Mouse (Mus musculus) intestine, postnatal 0 days (tissue): ENCODE measurements around the gene Gtf2a1. TPM values are rescaled to one million over a fixed set of nuclear protein-coding genes. Genes with fewer than 3 reads are reported as not detected.

ENCODE experiments used
- ATAC-seq: fragments of 200-750 bp; cut with Nextera tagmentation; 2 replicates; pipeline ENCODE4 v1.8.0; 2017; ENCODE audit warnings: mild to moderate bottlenecking, moderate TSS enrichment, moderate library complexity
- H3K27ac ChIP-seq: fragments of 300-500 bp; sonication (generic); 2 replicates; pipeline ENCODE4 v1.5.1; 2014; ENCODE audit warnings: mild to moderate bottlenecking, low read depth, low read length, moderate library complexity
- H3K27me3 ChIP-seq: fragments of 300-500 bp; sonication (generic); replicated peaks from 2 replicates; pipeline ENCODE4 v1.6.1; 2014; ENCODE audit warnings: low read length, mixed read lengths; ENCODE audit not compliant: control insufficient read depth, insufficient read depth
- H3K36me3 ChIP-seq: fragments of 300-500 bp; sonication (generic); 2 replicates; pipeline ENCODE4 v1.6.1; 2014; ENCODE audit warnings: mild to moderate bottlenecking, moderate library complexity; ENCODE audit not compliant: control insufficient read depth, insufficient read depth
- H3K4me1 ChIP-seq: fragments of 300-500 bp; sonication (generic); replicated peaks from 2 replicates; pipeline ENCODE4 v1.6.1; 2014; ENCODE audit warnings: antibody characterized with exemption, low read length, mixed read lengths; ENCODE audit not compliant: control insufficient read depth, insufficient read depth
- H3K4me2 ChIP-seq: fragments of 300-500 bp; sonication (generic); replicated peaks from 2 replicates; pipeline ENCODE4 v1.6.1; 2014; ENCODE audit warnings: low read depth, mild to moderate bottlenecking, moderate library complexity
- H3K4me3 ChIP-seq: fragments of 300-500 bp; sonication (generic); 2 replicates; pipeline ENCODE4 v1.5.1; 2014; ENCODE audit warnings: low read depth, low read length
- H3K9ac ChIP-seq: fragments of 300-500 bp; sonication (generic); 2 replicates; pipeline ENCODE4 v1.6.1; 2014; ENCODE audit warnings: mild to moderate bottlenecking, low read depth, low read length
- H3K9me3 ChIP-seq: fragments of 300-500 bp; sonication (generic); 2 replicates; pipeline ENCODE4 v1.6.1; 2016; ENCODE audit warnings: mixed run types; ENCODE audit not compliant: control insufficient read depth
- CTCF ChIP-seq: sonication (generic); IDR thresholded peaks from 2 replicates; pipeline ENCODE4 v1.5.1; 2016; ENCODE audit warnings: low read depth, mild to moderate bottlenecking, control low read depth, antibody characterized with exemption, moderate library complexity
- WGBS: fragments of 180-500 bp; shearing (Covaris S2); extraction: QIAGEN DNeasy Blood & Tissue Kit; methylation state at CpG from one replicate; pipeline ENCODE4 v1.1.7; 2014; 5-methylcytosine and 5-hydroxymethylcytosine counted together
- polyA plus RNA-seq: library from polyadenylated mRNA; unstranded; fragments of >200 nt; fragmentation: Nextera tagmentation; extraction: Ambion mirVana; gene quantifications from 2 replicates; pipeline ENCODE4 v1.2.1, GENCODE M21; 2015

The Gtf2a1 gene
- polyA plus RNA-seq, 1 experiment from 2014 or later, result 15.3 TPM

GRCm38 (mm10) chr12:91534514-91534913 is 55.8 kb downstream of the Gtf2a1 start:
- no peaks in the 10 kb centered on the region for H3K9me3 ChIP-seq
- no peak for TF ChIP-seq CTCF
- no peak overlapping the region for H3K4me3 ChIP-seq
- no peaks in the 10 kb centered on the region for H3K4me1 ChIP-seq
- no peak overlapping the region for H3K27ac ChIP-seq
- WGBS, result 89% methylated on average over 6 of the region's 6 CpGs
- H3K4me2 ChIP-seq, result no peak overlapping the region
- no peak for ATAC-seq
- H3K9ac ChIP-seq, result no peak overlapping the region
- H3K27me3 ChIP-seq, result no peaks in the 10 kb centered on the region
- no peaks in the 10 kb centered on the region for H3K36me3 ChIP-seq

GRCm38 (mm10) chr12:91523626-91524025 is 66.7 kb downstream of the Gtf2a1 start:
- H3K4me1 ChIP-seq, result no peaks in the 10 kb centered on the region
- H3K27me3 ChIP-seq, result no peaks in the 10 kb centered on the region
- no peak overlapping the region for H3K4me3 ChIP-seq
- no peak for ATAC-seq
- H3K9me3 ChIP-seq, result no peaks in the 10 kb centered on the region
- no peaks in the 10 kb centered on the region for H3K36me3 ChIP-seq
- 56% methylated on average over 3 of the region's 3 CpGs for WGBS
- H3K4me2 ChIP-seq, result no peak overlapping the region
- no peak for TF ChIP-seq CTCF
- H3K9ac ChIP-seq, result no peak overlapping the region
- H3K27ac ChIP-seq, result no peak overlapping the region

GRCm38 (mm10) chr12:91517808-91518207 is 72.5 kb downstream of the Gtf2a1 start:
- H3K27ac ChIP-seq, result no peak overlapping the region
- TF ChIP-seq CTCF, result no peak
- H3K36me3 ChIP-seq, result no peaks in the 10 kb centered on the region
- no peaks in the 10 kb centered on the region for H3K9me3 ChIP-seq
- H3K4me2 ChIP-seq, result no peak overlapping the region
- no peak overlapping the region for H3K9ac ChIP-seq
- no peaks in the 10 kb centered on the region for H3K27me3 ChIP-seq
- WGBS, result 70% methylated on average over 3 of the region's 3 CpGs
- ATAC-seq, result no peak
- H3K4me1 ChIP-seq, result no peaks in the 10 kb centered on the region
- no peak overlapping the region for H3K4me3 ChIP-seq

DNA sequence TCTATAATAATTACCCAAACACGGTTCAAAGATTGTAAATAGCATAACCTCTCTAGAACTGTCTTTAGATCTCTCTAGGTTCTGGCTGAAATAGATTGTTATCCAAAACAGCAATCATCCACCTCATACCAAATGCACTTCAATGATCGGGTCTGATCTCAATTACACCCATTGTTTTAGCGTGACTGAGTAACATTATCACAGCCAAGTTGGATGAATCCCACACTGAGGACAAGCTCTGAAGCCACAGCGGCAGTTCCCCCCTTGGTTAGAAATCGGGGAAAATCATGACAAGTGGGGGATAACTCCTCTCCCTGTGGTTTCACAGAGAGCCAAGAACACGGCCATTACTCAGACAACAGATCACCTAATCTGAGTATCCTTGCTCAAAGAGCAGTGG is 76.3 kb downstream of the Gtf2a1 start:
- H3K27ac ChIP-seq, result no peak overlapping the region
- ATAC-seq, result no peak
- H3K27me3 ChIP-seq, result no peaks in the 10 kb centered on the region
- H3K9ac ChIP-seq, result no peak overlapping the region
- no peaks in the 10 kb centered on the region for H3K9me3 ChIP-seq
- TF ChIP-seq CTCF, result no peak
- no peak overlapping the region for H3K4me2 ChIP-seq
- no peak overlapping the region for H3K4me3 ChIP-seq
- 83% methylated on average over 6 of the region's 6 CpGs for WGBS
- no peaks in the 10 kb centered on the region for H3K4me1 ChIP-seq
- no peaks in the 10 kb centered on the region for H3K36me3 ChIP-seq

DNA sequence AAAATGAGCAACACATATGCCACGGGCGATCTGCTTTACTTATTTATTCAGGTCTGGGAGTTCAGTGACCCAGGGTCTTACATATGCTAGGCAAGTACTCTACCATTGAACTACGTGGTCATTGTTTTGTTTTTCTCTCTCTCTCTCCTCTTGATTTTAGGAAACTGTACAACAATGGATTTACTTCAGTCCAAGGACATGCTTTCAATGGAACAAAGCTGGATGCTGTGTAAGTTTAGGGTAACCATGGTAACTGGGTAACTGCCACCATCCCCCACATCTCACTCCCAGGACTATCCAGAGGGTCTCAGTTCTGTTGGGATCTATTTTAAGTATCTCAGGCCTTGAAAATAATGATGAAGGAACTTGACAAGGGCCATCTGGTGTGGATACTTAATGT is 78.5 kb downstream of the Gtf2a1 start:
- Histone ChIP-seq H3K4me1 (no peaks in the 10 kb centered on the region), H3K9me3 (no peaks in the 10 kb centered on the region), H3K4me2 (no peak overlapping the region), H3K4me3 (no peak overlapping the region), H3K36me3 (no peaks in the 10 kb centered on the region), H3K9ac (no peak overlapping the region), H3K27ac (no peak overlapping the region), H3K27me3 (no peaks in the 10 kb centered on the region)
- ATAC-seq, result no peak
- WGBS, result 77% methylated on average over 3 of the region's 3 CpGs
- no peak for TF ChIP-seq CTCF

Other genes starting within 250 kb of the Gtf2a1 start
- gene Cep128, start 206.1 kb downstream of the Gtf2a1 start, polyA plus RNA-seq, result 2.0 and 3.7 TPM in 2 replicates
- 0.04 and 0.08 TPM in 2 replicates for gene Tshr, start 205.9 kb downstream of the Gtf2a1 start, polyA plus RNA-seq
- 2.7 and 3.5 TPM in 2 replicates for gene Ston2, start 197.9 kb upstream of the Gtf2a1 start, polyA plus RNA-seq